Mouse (Mus musculus): Measurements from ENCODE around the gene Bcl2l11. TPM values are rescaled to one million over a fixed set of nuclear protein-coding genes. Genes with fewer than 3 reads are reported as not detected.

The Bcl2l11 gene
- polyA plus RNA-seq, 1 experiment, result 4.0 TPM

- H3ac ChIP-seq (ENCODE audit: control insufficient read depth, insufficient read length, low read depth), result no peak overlapping the region
- no peaks in the 10 kb centered on the region for H3K79me2 ChIP-seq (ENCODE audit: control insufficient read depth, insufficient read depth)
- TF ChIP-seq MAX (IDR thresholded peaks at IDR 0.05) (no peak), USF1 (IDR thresholded peaks at IDR 0.05; ENCODE audit: low read depth) (no peak), MYOG (IDR thresholded peaks at IDR 0.05; ENCODE audit: control insufficient read depth, extremely low read depth, insufficient read length) (no peak), CTCF (IDR thresholded peaks at IDR 0.05; ENCODE audit: control insufficient read depth, insufficient read depth, insufficient read length) (no peak), CEBPB (IDR thresholded peaks at IDR 0.05; ENCODE audit: low read depth) (no peak), FOSL1 (IDR thresholded peaks at IDR 0.05; ENCODE audit: insufficient read depth, low read length, poor library complexity, severe bottlenecking) (no peak), MYOD1 (IDR thresholded peaks at IDR 0.05; ENCODE audit: control insufficient read depth, insufficient read length, low read depth) (no peak)
- peaks cover 8% of the 10 kb centered on the region for H3K27me3 ChIP-seq (ENCODE audit: control insufficient read depth, insufficient read depth, insufficient read length)
- no peaks in the 10 kb centered on the region for H3K36me3 ChIP-seq (ENCODE audit: control insufficient read depth, insufficient read depth)
- no peaks in the 10 kb centered on the region for H3K79me3 ChIP-seq (ENCODE audit: low read depth)
- no peak overlapping the region for H3K4me3 ChIP-seq (ENCODE audit: insufficient read depth, poor library complexity, severe bottlenecking)
These were observed 41.2 kb upstream of the Bcl2l11 start for GRCm38 (mm10) chr2:128084607-128085006.

- Histone ChIP-seq H3K79me3 (ENCODE audit: low read depth) (no peaks in the 10 kb centered on the region), H3K79me2 (ENCODE audit: control insufficient read depth, insufficient read depth) (no peaks in the 10 kb centered on the region), H3K27me3 (ENCODE audit: control insufficient read depth, insufficient read depth, insufficient read length) (peaks cover 3% of the 10 kb centered on the region), H3ac (ENCODE audit: control insufficient read depth, insufficient read length, low read depth) (no peak overlapping the region), H3K4me3 (ENCODE audit: insufficient read depth, poor library complexity, severe bottlenecking) (no peak overlapping the region), H3K36me3 (ENCODE audit: control insufficient read depth, insufficient read depth) (no peaks in the 10 kb centered on the region)
- TF ChIP-seq MAX (IDR thresholded peaks at IDR 0.05) (no peak), USF1 (IDR thresholded peaks at IDR 0.05; ENCODE audit: low read depth) (no peak), MYOG (IDR thresholded peaks at IDR 0.05; ENCODE audit: control insufficient read depth, extremely low read depth, insufficient read length) (no peak), MYOD1 (IDR thresholded peaks at IDR 0.05; ENCODE audit: control insufficient read depth, insufficient read length, low read depth) (no peak), CTCF (IDR thresholded peaks at IDR 0.05; ENCODE audit: control insufficient read depth, insufficient read depth, insufficient read length) (no peak), CEBPB (IDR thresholded peaks at IDR 0.05; ENCODE audit: low read depth) (no peak), FOSL1 (IDR thresholded peaks at IDR 0.05; ENCODE audit: insufficient read depth, low read length, poor library complexity, severe bottlenecking) (no peak)
These were observed 40.4 kb upstream of the Bcl2l11 start for GRCm38 (mm10) chr2:128085481-128085880.

GRCm38 (mm10) chr2:128086301-128086886 lies 39.4 kb upstream of the Bcl2l11 start:
- H3ac ChIP-seq (ENCODE audit: control insufficient read depth, insufficient read length, low read depth), result no peak overlapping the region

GRCm38 (mm10) chr2:128086996-128087526 lies 38.8 kb upstream of the Bcl2l11 start:
- Histone ChIP-seq H3K4me3 (ENCODE audit: insufficient read depth, poor library complexity, severe bottlenecking) (no peak overlapping the region), H3K79me2 (ENCODE audit: control insufficient read depth, insufficient read depth) (no peaks in the 10 kb centered on the region), H3K79me3 (ENCODE audit: low read depth) (no peaks in the 10 kb centered on the region), H3ac (ENCODE audit: control insufficient read depth, insufficient read length, low read depth) (no peak overlapping the region), H3K27me3 (ENCODE audit: control insufficient read depth, insufficient read depth, insufficient read length) (peaks cover 3% of the 10 kb centered on the region), H3K36me3 (ENCODE audit: control insufficient read depth, insufficient read depth) (no peaks in the 10 kb centered on the region)
- TF ChIP-seq USF1 (IDR thresholded peaks at IDR 0.05; ENCODE audit: low read depth) (no peak), CEBPB (IDR thresholded peaks at IDR 0.05; ENCODE audit: low read depth) (no peak), FOSL1 (IDR thresholded peaks at IDR 0.05; ENCODE audit: insufficient read depth, low read length, poor library complexity, severe bottlenecking) (no peak), CTCF (IDR thresholded peaks at IDR 0.05; ENCODE audit: control insufficient read depth, insufficient read depth, insufficient read length) (no peak), MAX (IDR thresholded peaks at IDR 0.05) (no peak), MYOG (IDR thresholded peaks at IDR 0.05; ENCODE audit: control insufficient read depth, extremely low read depth, insufficient read length) (no peak), MYOD1 (IDR thresholded peaks at IDR 0.05; ENCODE audit: control insufficient read depth, insufficient read length, low read depth) (no peak)

More at GRCm38 (mm10) chr2:128086301-128086886, 39.4 kb upstream of the Bcl2l11 start:
- H3K36me3 ChIP-seq (ENCODE audit: control insufficient read depth, insufficient read depth), result no peaks in the 10 kb centered on the region
- H3K4me3 ChIP-seq (ENCODE audit: insufficient read depth, poor library complexity, severe bottlenecking), result no peak overlapping the region
- H3K79me3 ChIP-seq (ENCODE audit: low read depth), result no peaks in the 10 kb centered on the region
- peaks cover 3% of the 10 kb centered on the region for H3K27me3 ChIP-seq (ENCODE audit: control insufficient read depth, insufficient read depth, insufficient read length)
- H3K79me2 ChIP-seq (ENCODE audit: control insufficient read depth, insufficient read depth), result no peaks in the 10 kb centered on the region
- TF ChIP-seq CEBPB (IDR thresholded peaks at IDR 0.05; ENCODE audit: low read depth), result no peak
- TF ChIP-seq FOSL1 (IDR thresholded peaks at IDR 0.05; ENCODE audit: insufficient read depth, low read length, poor library complexity, severe bottlenecking), result no peak
- no peak for TF ChIP-seq CTCF (IDR thresholded peaks at IDR 0.05; ENCODE audit: control insufficient read depth, insufficient read depth, insufficient read length)
- no peak for TF ChIP-seq MAX (IDR thresholded peaks at IDR 0.05)

GRCm38 (mm10) chr2:128087798-128088545 lies 37.9 kb upstream of the Bcl2l11 start:
- H3K79me3 ChIP-seq (ENCODE audit: low read depth), result no peaks in the 10 kb centered on the region
- peaks cover 7% of the 10 kb centered on the region for H3K27me3 ChIP-seq (ENCODE audit: control insufficient read depth, insufficient read depth, insufficient read length)
- H3ac ChIP-seq (ENCODE audit: control insufficient read depth, insufficient read length, low read depth), result no peak overlapping the region
- H3K79me2 ChIP-seq (ENCODE audit: control insufficient read depth, insufficient read depth), result no peaks in the 10 kb centered on the region
- no peaks in the 10 kb centered on the region for H3K36me3 ChIP-seq (ENCODE audit: control insufficient read depth, insufficient read depth)
- no peak overlapping the region for H3K4me3 ChIP-seq (ENCODE audit: insufficient read depth, poor library complexity, severe bottlenecking)
- TF ChIP-seq MAX (IDR thresholded peaks at IDR 0.05) (no peak), FOSL1 (IDR thresholded peaks at IDR 0.05; ENCODE audit: insufficient read depth, low read length, poor library complexity, severe bottlenecking) (no peak), CEBPB (IDR thresholded peaks at IDR 0.05; ENCODE audit: low read depth) (no peak), MYOG (IDR thresholded peaks at IDR 0.05; ENCODE audit: control insufficient read depth, extremely low read depth, insufficient read length) (no peak), USF1 (IDR thresholded peaks at IDR 0.05; ENCODE audit: low read depth) (no peak), MYOD1 (IDR thresholded peaks at IDR 0.05; ENCODE audit: control insufficient read depth, insufficient read length, low read depth) (no peak), CTCF (IDR thresholded peaks at IDR 0.05; ENCODE audit: control insufficient read depth, insufficient read depth, insufficient read length) (no peak)
